Mouse (Mus musculus): ENCODE results near the gene Ndufc2.
"Not testable (repeated sequence)": the region's sequence is repeated elsewhere in the genome, so short reads cannot be mapped to it uniquely, and the experiment has no call there.

Ndufc2 gene

GRCm38 (mm10) chr7:97427296-97427695, 27.5 kb downstream of the Ndufc2 start:
- DNase-seq = no peak

GRCm38 (mm10) chr7:97427778-97428420, 28.1 kb downstream of the Ndufc2 start:
- no peak for DNase-seq

GRCm38 (mm10) chr7:97429705-97430104, 29.9 kb downstream of the Ndufc2 start:
- DNase-seq = no peak

GRCm38 (mm10) chr7:97433517-97433916, 33.7 kb downstream of the Ndufc2 start:
- DNase-seq = not testable (repeated sequence)

GRCm38 (mm10) chr7:97434517-97434916, 34.7 kb downstream of the Ndufc2 start:
- DNase-seq = no peak

GRCm38 (mm10) chr7:97438986-97439385, 39.2 kb downstream of the Ndufc2 start:
- no peak for DNase-seq

- peak; percentile 26 to 39 for DNase-seq
These were observed 46.5 kb downstream of the Ndufc2 start for GRCm38 (mm10) chr7:97446171-97446925.

- DNase-seq = no peak
These were observed 47.3 kb downstream of the Ndufc2 start for GRCm38 (mm10) chr7:97447050-97447531.

- not testable (repeated sequence) for DNase-seq
These were observed 51.2 kb downstream of the Ndufc2 start, which contains the start of gene Kctd14 for GRCm38 (mm10) chr7:97451023-97451422. Gene Kctd14 (plus strand): TSS chr7:97451323.

GRCm38 (mm10) chr7:97452196-97452595, 52.4 kb downstream of the Ndufc2 start:
- no peak for DNase-seq

- no peak for DNase-seq
These were observed 53.5 kb downstream of the Ndufc2 start for GRCm38 (mm10) chr7:97453141-97453921.

GRCm38 (mm10) chr7:97454795-97455194, 55.0 kb downstream of the Ndufc2 start:
- DNase-seq = no peak

GRCm38 (mm10) chr7:97455577-97455976, 55.8 kb downstream of the Ndufc2 start:
- no peak for DNase-seq
